Mouse (Mus musculus) heart, postnatal 0 days (tissue): ENCODE results near the gene Egfr.

ENCODE experiments used
- CTCF ChIP-seq: IDR thresholded peaks from 2 replicates; pipeline ENCODE4 v1.5.1; 2016; ENCODE audit warnings: antibody characterized with exemption, control low read depth, low read depth
- EP300 ChIP-seq: IDR thresholded peaks from 2 replicates; pipeline ENCODE4 v1.6.1; 2016; ENCODE audit warnings: antibody characterized with exemption, low read depth

DNA sequence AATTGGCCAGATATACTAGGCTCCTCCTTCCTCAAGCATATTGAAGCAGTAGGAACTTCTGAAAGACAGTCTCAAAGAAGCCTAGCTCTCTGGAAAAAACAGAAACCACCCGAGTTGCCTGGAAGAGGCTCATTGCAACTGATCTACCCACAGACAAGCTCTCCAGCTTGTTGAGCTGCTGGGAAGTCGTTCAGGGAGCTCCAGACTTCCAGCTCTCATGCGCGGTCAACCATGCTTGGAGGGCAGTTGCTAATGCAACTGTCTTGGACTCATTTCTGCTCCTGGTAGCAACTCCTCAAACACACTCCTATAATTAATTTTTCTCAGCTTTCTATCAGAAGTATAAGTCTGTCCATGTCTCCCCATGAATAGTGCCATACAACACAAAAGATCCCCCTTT lies 191.0 kb downstream of the Egfr start:
- TF ChIP-seq CTCF (no peak), EP300 (no peak)
